Mouse (Mus musculus) thymus, postnatal 25 days (tissue): ENCODE measurements around the gene Rnf151.
"Not testable (repeated sequence)": the region's sequence is repeated elsewhere in the genome, so short reads cannot be mapped to it uniquely, and the experiment has no call there.

ENCODE experiments used
- DNase-seq: peaks from one replicate; pipeline ENCODE4 v3.0.0; 2022

The Rnf151 gene

DNA sequence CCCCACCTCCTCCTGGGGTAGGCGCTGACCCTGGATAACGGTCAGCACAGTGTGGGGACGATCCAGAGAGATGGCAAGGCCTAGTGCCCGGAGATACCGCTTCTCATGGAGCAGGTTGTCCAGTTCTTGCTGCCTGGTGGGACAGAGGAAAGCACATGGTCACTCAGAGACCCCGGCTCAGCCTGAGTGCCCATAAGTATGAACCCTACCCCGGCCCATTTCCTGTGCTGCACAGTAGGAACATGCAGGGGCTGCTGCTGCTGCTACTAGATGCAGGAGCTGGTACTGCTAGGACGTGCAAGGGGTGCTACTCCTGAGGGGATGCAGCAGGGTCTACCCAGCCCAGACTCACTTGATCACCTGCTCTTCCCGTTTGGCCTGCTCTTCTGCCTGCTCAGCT, 16.6 kb downstream of the Rnf151 start:
- DNase-seq, result no peak

DNA sequence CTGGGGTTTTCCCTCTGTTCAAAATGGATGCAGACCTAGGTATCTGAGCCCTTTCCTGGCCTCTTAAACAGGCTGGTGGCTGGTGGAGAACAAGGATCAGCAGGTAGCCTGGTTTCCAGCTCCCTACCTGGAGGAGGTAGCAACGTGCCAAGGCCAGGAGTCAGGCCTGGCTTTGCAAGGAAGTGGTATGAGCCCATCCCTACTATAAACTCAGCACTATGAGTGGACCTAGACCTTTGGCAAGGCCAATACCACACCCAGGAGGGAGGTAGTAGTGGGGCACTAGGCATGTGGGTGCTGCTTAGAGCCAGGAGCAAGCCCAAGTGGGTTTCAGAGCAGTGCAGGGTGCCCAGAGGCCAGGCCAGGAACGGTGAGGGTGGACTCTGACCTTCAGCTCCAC, 18.4 kb downstream of the Rnf151 start:
- DNase-seq, result no peak

- no peak for DNase-seq
Observed at GRCm38 (mm10) chr17:24698715-24699114, 19.1 kb downstream of the Rnf151 start.

DNA sequence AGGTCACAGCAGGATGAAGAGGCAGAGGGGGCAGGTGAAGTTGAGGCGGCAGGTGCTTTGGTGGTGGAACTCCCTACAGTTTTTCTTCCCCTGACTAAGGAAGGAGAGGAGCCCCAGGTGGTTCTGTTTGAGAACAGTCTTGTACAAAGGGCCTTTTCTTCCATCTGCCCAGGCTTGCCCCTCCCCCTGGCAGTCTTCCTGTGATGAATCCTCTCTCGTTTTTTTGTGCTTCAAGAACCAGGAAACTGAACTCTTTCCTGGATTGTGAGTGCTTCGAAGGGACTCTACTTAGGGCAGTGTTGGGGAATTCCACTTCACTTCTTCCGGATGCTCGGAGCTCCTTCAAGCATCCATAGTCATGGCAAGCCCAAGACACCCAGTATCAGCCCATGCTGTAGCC, 19.9 kb downstream of the Rnf151 start:
- peak; percentile 28 for DNase-seq

GRCm38 (mm10) chr17:24696011-24696697, 21.7 kb downstream of the Rnf151 start, which contains the start of the genes Gfer and Noxo1:
Gene Gfer (minus strand): TSS chr17:24696156.
Gene Noxo1 (plus strand): TSS chr17:24696234.
- DNase-seq, result peak; percentile 88

DNA sequence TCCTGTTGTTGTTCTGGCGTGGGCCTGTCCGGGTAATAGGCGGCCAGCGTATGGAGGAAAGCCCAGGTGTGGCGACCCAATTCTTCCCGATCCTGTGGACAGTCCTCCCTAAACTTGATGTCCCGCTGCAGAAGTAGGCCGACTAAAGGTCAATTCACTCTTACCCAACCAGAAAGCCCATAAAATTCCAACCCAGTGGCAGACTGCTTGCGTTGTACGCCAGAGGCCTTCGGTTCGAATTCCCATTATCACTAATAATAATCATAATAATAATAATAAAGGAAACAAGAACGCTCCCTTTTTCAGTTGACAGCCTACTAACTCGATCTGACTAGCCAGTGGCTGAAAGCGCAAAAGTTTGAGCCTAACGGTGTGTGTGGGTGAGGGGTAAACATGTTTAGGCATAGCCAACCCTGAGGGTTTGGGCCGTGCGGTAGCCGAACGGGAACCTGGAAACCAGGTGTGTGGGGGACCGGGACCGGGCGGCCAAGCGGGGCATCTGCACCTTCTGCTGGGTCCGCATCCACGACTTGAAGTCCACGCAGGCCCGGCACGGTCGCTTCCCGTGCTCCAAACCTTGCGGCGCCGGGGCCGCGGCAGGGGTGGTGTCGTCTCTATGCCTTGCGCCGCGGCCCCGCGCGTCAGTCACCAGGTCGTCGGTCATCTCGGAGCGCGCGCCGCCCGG, 22.4 kb downstream of the Rnf151 start:
- no peak for DNase-seq

DNA sequence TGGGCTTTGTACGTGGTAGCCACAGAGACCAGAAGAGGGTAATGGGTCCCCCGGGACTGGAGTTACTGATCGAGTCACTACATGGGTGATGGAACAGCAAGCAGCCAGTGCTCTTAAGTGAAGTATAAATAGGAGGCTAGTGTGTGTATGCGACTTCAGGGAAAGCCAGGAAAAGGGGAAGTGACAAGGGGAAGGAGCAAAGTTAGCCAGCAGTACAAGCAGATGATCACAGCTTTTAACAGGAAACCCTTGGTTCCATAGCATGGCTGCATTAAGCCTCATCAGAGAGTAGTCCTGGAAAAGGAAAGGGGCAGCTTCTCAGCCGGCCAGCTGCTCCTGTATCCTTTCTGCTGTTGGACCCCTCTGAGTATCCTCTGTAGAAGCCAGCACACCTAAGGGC, 25.5 kb downstream of the Rnf151 start:
- no peak for DNase-seq

DNA sequence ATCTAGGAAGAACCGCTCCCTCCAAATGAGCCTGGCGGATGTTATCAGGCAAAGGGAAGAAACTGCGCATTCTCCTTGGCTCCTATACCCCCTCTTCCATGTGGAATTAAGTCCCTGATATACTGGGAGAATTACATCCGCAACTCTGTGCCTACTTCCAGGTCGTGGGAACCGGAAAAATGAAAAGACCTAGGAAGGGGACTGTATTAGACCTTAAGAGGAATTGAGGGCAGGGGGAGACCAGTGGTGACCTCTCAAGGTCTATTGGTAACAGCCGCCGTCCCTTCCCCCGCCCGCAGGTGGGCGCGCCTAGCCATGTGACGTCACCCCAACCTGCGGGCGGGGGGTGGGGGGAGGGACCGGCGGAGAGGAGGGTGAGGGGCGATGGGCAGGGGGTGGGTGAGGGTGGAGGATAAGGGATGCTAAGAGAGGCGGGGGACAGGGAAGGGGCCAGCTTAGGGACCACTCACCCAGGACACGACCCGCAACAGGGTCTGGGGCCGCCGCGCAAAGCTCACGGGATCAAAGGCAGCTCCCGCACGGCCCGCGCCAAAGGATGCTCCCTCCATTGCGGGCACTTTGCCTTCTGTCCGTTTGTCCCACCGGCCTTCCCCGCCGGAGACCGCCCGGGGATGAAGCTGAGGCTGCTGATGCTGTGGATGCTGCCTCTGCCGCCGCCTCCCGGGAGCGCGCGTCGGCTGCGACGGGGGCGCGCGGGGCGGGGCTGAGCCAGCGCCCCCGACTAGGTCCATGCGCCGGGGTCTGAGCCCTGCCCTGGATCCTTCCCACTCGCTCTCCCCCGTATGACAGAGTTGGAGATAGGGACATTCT, 28.4 kb downstream of the Rnf151 start, which contains the start of gene Syngr3:
Gene Syngr3 (minus strand): TSS at position 705 of the 831 bp plus-strand sequence.
- no peak for DNase-seq

DNA sequence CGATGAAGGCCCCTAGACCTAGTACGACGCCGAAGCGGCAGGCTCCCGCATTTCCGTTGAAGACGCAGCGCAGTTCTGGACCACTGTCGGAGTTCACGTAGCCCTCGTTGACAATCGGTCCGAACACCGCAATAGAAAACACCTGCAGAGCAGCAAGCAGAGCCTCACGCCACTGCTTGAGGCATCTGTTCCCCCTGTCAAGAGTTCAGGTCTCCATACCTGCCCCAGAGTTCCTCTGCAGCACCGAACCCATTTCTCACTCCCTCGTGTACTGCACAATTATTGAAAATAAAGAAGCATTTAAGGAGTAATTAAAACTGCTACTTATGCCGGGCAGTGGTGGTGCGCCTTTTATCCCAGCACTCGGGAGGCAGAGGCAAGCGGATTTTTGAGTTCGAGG, 30.3 kb downstream of the Rnf151 start:
- no peak for DNase-seq

DNA sequence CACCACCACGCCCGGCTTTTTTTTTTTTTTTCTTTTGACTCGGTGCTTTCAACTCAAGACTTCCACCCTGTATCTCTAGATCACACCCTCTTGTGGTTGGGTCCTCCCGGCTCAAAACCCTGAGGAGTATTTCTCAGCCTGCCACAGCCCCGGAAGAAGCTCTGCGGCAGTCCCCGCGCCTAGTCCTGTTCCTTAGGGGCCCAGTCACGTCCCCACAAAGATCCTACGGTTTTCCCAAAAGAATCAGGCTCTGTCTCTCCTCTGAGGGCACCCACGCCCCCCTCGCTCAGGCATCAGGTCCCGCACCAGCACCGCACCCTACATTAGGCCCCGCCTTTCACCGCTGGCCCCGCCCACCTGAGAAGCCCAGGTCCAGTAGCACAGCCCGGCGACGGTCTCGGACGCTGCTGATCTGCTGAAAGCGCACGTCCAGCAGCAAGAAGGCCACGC, 30.7 kb downstream of the Rnf151 start:
- DNase-seq, result peak; percentile 70

DNA sequence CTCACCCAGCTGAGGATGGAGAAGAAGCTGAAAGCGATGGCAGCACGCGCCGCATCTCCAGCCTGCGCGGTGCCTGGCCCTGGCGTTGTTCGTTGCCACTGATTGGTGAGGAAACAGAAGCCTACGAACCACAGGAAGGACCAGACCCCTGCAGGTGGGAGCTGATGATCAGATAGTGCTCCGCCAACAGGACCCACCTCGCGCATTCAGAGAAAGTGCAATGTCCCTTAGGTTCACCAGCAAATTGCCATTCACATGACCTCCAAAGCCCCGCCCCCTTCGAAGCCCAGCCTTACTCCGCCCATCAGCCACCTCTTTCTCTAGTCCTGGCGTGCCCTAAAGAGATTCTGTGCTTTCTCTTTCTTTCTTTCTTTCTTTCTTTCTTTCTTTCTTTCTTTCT, 31.3 kb downstream of the Rnf151 start:
- peak; percentile 42 for DNase-seq

DNA sequence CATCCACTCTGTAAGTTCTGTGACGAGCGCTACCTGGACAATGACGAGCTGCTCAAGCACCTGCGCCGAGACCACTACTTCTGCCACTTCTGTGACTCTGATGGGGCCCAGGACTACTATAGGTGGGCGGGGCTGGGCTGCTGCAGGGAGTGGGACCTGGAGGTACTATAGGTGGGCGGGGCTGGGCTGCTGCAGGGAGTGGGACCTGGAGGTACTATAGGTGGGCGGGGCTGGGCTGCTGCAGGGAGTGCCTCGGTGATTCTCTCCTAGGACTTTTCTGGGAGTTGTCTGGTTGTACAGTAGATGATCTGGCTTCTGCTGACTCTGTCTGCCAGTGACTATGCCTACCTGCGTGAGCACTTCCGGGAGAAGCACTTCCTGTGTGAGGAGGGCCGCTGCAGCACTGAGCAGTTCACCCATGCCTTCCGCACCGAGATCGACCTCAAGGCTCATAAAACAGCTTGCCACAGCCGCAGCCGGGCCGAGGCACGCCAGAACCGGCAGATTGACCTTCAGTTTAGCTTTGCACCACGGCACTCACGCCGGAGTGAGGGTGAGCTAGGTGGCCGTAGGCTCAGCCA, 40.3 kb downstream of the Rnf151 start:
- no peak for DNase-seq

DNA sequence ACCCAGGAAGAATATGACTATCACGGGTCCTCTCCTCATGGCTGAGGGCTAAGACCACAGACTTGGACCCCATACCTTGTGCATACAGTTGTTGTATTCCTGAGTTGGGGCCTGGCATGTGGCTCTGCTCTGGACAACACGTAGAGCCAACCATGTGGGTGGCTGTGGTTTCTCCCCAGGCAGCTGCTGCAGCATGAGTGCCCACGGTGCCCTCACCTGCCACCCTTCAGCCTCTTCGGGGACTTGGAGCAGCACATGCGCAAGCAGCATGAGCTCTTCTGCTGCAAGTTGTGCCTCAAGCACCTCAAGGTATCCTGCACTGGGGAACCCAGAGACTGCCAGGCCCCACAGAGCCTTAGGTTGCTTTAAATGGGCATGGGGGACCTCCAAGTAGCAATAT, 41.0 kb downstream of the Rnf151 start:
- no peak for DNase-seq

GRCm38 (mm10) chr17:24676187-24676586, 41.7 kb downstream of the Rnf151 start:
- peak; percentile 74 for DNase-seq

- DNase-seq, result no peak
Observed at GRCm38 (mm10) chr17:24674277-24674676, 43.6 kb downstream of the Rnf151 start.

- DNase-seq, result no peak
Observed at GRCm38 (mm10) chr17:24672141-24672540, 45.7 kb downstream of the Rnf151 start.

DNA sequence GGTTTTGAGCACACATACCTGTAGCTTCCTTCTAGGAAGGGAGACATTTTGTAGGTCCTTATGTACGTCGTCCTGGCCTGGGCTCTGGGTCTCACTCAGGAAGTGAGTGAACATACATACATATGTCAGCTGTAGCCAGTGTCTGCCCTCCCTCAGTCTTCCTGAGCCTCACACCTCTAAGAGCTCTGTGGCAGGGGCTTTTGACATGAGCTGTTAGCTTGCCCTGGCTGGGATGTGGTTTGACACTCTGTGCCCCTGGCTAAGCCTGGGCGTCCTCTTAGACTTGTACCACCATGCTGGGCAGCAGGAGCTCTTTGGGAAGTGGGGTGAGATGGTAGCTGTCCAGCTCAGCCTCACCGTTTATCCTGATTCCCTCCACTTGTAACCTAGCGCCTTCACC, 46.5 kb downstream of the Rnf151 start:
- no peak for DNase-seq

- no peak for DNase-seq
Observed at GRCm38 (mm10) chr17:24670246-24670844, 47.5 kb downstream of the Rnf151 start.

DNA sequence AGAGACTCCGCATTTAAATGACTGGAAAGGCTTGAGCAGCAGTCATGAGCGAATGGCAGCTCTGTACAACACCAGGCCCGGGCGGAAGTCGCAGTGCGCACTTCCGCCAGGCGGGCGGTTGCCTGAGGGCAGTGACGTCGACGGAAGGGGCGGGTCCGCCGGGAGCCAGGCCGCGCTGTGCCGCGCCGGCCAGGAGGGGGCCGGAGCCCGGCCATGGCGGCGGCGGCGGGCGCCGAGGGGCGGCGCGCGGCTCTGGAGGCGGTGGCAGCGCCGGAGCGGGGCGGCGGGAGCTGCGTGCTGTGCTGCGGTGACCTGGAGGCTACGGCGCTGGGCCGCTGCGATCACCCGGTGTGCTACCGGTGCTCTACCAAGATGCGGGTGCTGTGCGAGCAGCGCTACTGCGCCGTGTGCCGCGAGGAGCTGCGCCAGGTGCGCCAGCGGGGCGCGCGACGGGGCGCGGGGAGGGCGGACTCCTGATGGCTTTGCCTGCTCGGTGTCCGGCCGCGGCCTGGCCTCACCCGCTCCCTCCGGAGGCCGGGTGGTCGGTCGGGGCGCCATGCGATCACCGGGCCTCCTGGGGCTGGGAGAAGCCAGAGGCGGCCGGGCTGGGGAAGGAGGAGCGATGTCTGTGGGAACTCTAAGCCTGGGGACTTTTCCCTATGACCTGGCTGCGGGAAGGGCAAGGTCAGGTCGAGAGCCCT, 48.2 kb downstream of the Rnf151 start, which contains the start of gene Zfp598:
Gene Zfp598 (plus strand): TSS at position 143 of the 701 bp plus-strand sequence.
- DNase-seq, result peak; percentile 97

DNA sequence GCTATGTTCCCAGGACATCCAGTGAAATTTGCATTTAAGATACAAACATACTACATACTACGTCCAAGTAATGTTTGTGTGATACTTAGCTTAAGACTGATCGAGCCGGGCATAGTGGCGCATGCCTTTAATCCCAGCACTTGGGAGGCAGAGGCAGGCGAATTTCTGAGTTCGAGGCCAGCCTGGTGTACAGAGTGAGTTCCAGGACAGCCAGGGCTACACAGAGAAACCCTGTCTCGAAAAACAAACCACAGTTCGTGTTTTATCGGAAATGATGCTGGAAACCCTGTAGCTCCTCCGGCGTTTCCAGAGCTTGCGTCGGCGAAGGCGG, 48.7 kb downstream of the Rnf151 start:
- not testable (repeated sequence) for DNase-seq

- peak; percentile 68 for DNase-seq
Observed at GRCm38 (mm10) chr17:24667416-24667815, 50.4 kb downstream of the Rnf151 start.

DNA sequence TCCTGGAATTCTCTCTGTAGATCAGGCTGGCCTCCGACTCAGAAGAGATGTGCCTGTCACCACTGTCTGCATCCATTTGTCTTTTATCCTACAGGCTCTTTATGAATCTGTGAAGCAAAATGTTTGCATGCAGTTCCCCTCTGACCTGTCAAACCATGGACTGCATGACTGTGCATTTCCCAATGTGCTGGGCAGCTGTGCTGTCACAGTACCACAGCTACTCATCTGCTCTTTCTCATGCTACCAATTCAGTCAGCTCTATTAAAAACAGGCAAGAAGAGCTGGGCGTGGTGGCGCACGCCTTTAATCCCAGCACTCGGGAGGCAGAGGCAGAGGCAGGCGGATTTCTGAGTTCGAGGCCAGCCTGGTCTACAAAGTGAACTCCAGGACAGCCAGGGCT, 50.9 kb downstream of the Rnf151 start:
- DNase-seq, result not testable (repeated sequence)
